Mouse (Mus musculus) hindbrain, embryonic 14.5 days (tissue): ENCODE data around the gene Adap1. TPM values are rescaled to one million over a fixed set of nuclear protein-coding genes. Genes with fewer than 3 reads are reported as not detected.

Experiments used
- ATAC-seq: fragments of 200-750 bp; cut with Nextera tagmentation; 2 replicates; pipeline ENCODE4 v1.8.0; 2017; ENCODE audit warnings: moderate number of reproducible peaks, mild to moderate bottlenecking, moderate TSS enrichment, moderate library complexity; ENCODE audit not compliant: low FRiP score
- DNase-seq: peaks from one replicate; pipeline ENCODE4 v3.0.0-alpha.2; 2015; ENCODE audit warnings: low spot score
- H3K27ac ChIP-seq: fragments of 300-500 bp; sonication (generic); 2 replicates; pipeline ENCODE4 v1.5.1; 2014; ENCODE audit warnings: mild to moderate bottlenecking, moderate library complexity
- H3K27me3 ChIP-seq: fragments of 300-500 bp; sonication (generic); 2 replicates; pipeline ENCODE4 v1.6.1; 2014; ENCODE audit warnings: mild to moderate bottlenecking, low read length, mixed read lengths; ENCODE audit not compliant: control insufficient read depth, insufficient read depth
- H3K36me3 ChIP-seq: fragments of 300-500 bp; sonication (generic); replicated peaks from 2 replicates; pipeline ENCODE4 v1.6.1; 2014; ENCODE audit not compliant: control insufficient read depth, insufficient read depth
- H3K4me1 ChIP-seq: fragments of 300-500 bp; sonication (generic); replicated peaks from 2 replicates; pipeline ENCODE4 v1.6.1; 2014; ENCODE audit warnings: antibody characterized with exemption, low read length, mixed read lengths; ENCODE audit not compliant: control insufficient read depth, insufficient read depth
- H3K4me2 ChIP-seq: fragments of 300-500 bp; sonication (generic); replicated peaks from 2 replicates; pipeline ENCODE4 v1.6.1; 2014; ENCODE audit warnings: mild to moderate bottlenecking, moderate library complexity
- H3K4me3 ChIP-seq: fragments of 300-500 bp; sonication (generic); replicated peaks from 2 replicates; pipeline ENCODE4 v1.5.1; 2014; ENCODE audit warnings: mild to moderate bottlenecking, low read length
- H3K9ac ChIP-seq: fragments of 300-500 bp; sonication (generic); 2 replicates; pipeline ENCODE4 v1.6.1; 2014
- H3K9me3 ChIP-seq: fragments of 300-500 bp; sonication (generic); 2 replicates; pipeline ENCODE4 v1.6.1; 2016; ENCODE audit warnings: low read length; ENCODE audit not compliant: control insufficient read depth
- WGBS: fragments of 180-500 bp; shearing (Covaris S2); extraction: QIAGEN DNeasy Blood & Tissue Kit; methylation state at CpG from one replicate; pipeline ENCODE4 v1.1.7; 2014; 5-methylcytosine and 5-hydroxymethylcytosine counted together
- polyA plus RNA-seq: library from polyadenylated mRNA; unstranded; fragments of >200 nt; fragmentation: Nextera tagmentation; extraction: Ambion mirVana; gene quantifications from 2 replicates; pipeline ENCODE4 v1.2.1, GENCODE M21; 2014

Gene Adap1
- polyA plus RNA-seq, 1 experiment from 2014 or later: 78.6 TPM

DNA sequence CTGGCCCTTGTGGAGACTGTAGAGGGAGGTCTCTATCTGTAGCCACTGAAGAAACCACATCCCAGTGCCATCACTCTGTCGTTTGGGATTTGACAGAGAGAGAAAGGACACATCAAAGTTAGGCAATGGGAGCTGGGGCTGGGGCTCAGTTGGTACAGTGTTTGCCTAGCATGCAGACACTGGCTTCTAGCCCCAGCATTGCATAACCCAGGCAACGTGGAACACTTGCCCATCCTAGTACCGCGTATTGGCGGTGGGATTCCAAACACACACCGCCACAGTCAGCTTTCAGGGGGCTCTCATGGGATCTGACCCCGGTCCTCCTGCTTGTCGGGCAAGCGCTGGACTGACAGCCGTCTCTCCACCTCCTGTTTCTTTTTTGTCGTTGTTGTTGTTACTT, 41.1 kb upstream of the Adap1 start:
- no peak overlapping the region for H3K27ac ChIP-seq
- no peak for ATAC-seq
- H3K27me3 ChIP-seq: no peaks in the 10 kb centered on the region
- H3K4me1 ChIP-seq: peaks cover 11% of the 10 kb centered on the region
- no peaks in the 10 kb centered on the region for H3K36me3 ChIP-seq
- no peak for DNase-seq
- H3K9me3 ChIP-seq: no peaks in the 10 kb centered on the region
- H3K4me3 ChIP-seq: no peak overlapping the region
- 72% methylated on average over 11 of the region's 11 CpGs for WGBS
- H3K9ac ChIP-seq: no peak overlapping the region
- H3K4me2 ChIP-seq: no peak overlapping the region

DNA sequence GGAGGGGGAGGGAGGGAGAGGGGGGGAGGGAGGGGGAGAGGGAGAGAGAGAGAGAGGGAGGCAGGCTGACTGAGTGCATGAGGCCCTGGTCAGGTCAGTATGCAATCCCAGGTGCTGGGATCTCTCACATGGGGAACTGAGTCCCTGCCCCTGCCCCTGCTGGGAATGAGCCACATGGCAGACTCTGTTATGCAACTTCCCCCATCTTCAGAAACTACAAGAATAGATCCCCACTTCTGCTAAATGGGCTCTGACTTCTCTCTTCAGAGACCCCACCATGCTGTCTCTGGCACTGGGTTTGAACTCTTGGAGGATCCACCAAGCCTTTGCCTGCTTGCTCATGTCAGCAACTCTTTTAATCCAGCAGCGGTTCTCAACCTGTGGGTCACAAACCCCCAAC, 40.4 kb upstream of the Adap1 start:
- Histone ChIP-seq H3K27me3 (no peaks in the 10 kb centered on the region), H3K4me2 (no peak overlapping the region), H3K27ac (no peak overlapping the region), H3K4me3 (no peak overlapping the region), H3K9ac (no peak overlapping the region), H3K4me1 (0 out of 2 replicates have a peak, but pooled peaks cover 7% of the 10 kb centered on the region), H3K9me3 (no peaks in the 10 kb centered on the region), H3K36me3 (no peaks in the 10 kb centered on the region)
- ATAC-seq (no peak), DNase-seq (no peak)
- 71% methylated on average over 1 of the region's 1 CpGs for WGBS

DNA sequence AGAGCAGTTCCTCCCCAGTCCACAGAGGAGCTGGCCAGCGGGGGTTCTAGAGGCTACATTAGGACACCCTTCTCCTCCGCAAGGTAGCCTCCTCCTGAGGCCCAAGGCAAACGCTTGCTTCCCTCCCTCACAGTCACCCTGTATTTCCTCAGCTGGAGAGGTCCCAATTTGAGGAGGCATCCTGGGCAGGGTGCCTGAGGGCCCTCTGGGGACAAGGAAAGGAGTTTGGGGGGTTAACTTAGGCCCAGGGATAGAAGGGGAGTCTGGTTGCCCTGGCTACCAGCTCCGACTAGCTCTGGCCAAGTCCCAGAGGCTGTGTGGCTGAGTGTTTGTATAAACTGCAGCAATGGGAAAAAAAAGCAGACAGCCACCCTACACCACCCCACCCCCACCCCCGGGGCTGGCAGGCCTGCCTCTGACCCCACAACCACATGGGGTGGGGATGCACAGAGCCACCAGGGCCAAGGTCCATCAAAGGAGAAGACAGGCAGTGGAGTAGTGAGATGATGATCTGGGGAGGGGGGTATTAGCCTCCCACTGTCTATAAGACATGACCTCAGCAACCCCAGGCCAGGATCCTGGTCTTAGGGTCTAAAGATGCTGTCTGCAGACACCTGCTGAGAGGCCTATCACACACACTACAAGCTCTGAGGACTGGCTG, 39.6 kb upstream of the Adap1 start:
- Histone ChIP-seq H3K9ac (peak overlapping the region; percentile 2; the same call in 1 of the 2 replicates), H3K4me2 (no peak overlapping the region), H3K27ac (no peak overlapping the region), H3K27me3 (no peaks in the 10 kb centered on the region), H3K4me1 (0 out of 2 replicates have a peak, but pooled peaks cover 7% of the 10 kb centered on the region), H3K36me3 (no peaks in the 10 kb centered on the region), H3K4me3 (no peak overlapping the region), H3K9me3 (no peaks in the 10 kb centered on the region)
- ATAC-seq (peak; percentile 19; the same call in 1 of the 2 replicates), DNase-seq (no peak)
- WGBS: 42% methylated on average over 5 of the region's 5 CpGs

GRCm38 (mm10) chr5:139364260-139364910, 39.0 kb upstream of the Adap1 start:
- ATAC-seq (peak; percentile 71), DNase-seq (peak; percentile 96)
- 0 out of 2 replicates have a peak, but pooled peaks cover 7% of the 10 kb centered on the region for H3K4me1 ChIP-seq
- H3K27me3 ChIP-seq: no peaks in the 10 kb centered on the region
- H3K9ac ChIP-seq: no peak overlapping the region
- H3K4me3 ChIP-seq: no peak overlapping the region
- H3K9me3 ChIP-seq: no peaks in the 10 kb centered on the region
- 37% methylated on average over 12 of the region's 12 CpGs for WGBS
- H3K4me2 ChIP-seq: no peak overlapping the region
- no peak overlapping the region for H3K27ac ChIP-seq
- H3K36me3 ChIP-seq: no peaks in the 10 kb centered on the region

GRCm38 (mm10) chr5:139363858-139364257, 38.4 kb upstream of the Adap1 start:
- WGBS: 74% methylated on average over 7 of the region's 7 CpGs
- no peak for DNase-seq
- no peak overlapping the region for H3K4me2 ChIP-seq
- no peak overlapping the region for H3K4me3 ChIP-seq
- no peak for ATAC-seq
- no peaks in the 10 kb centered on the region for H3K27me3 ChIP-seq
- no peak overlapping the region for H3K27ac ChIP-seq
- 0 out of 2 replicates have a peak, but pooled peaks cover 7% of the 10 kb centered on the region for H3K4me1 ChIP-seq
- no peaks in the 10 kb centered on the region for H3K9me3 ChIP-seq
- H3K9ac ChIP-seq: no peak overlapping the region
- no peaks in the 10 kb centered on the region for H3K36me3 ChIP-seq

DNA sequence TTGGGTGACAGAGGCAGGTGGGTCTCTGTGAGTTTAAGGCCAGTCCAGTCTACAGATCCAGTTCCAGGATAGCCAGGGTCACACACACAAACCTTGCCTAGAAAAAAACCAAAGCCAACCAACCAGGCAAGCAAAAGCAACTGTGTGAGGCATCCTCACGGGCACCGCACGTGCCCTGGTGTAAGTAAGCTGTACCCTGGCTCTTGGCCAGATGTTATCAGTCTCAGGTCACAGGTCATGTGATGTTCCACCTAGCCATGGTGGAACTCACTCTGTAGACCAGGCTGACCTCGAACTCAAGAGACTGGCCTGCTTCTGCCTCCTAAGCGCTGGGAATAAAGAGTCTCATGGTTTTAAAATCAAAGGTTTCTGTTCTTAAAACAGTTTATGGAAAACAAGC, 33.8 kb upstream of the Adap1 start:
- DNase-seq (no peak), ATAC-seq (no peak)
- Histone ChIP-seq H3K9ac (no peak overlapping the region), H3K4me1 (0 out of 2 replicates have a peak, but pooled peaks cover under 1% of the 10 kb centered on the region), H3K36me3 (no peaks in the 10 kb centered on the region), H3K4me2 (no peak overlapping the region), H3K27ac (no peak overlapping the region), H3K9me3 (no peaks in the 10 kb centered on the region), H3K4me3 (no peak overlapping the region), H3K27me3 (no peaks in the 10 kb centered on the region)
- WGBS: 95% methylated on average over 5 of the region's 5 CpGs

DNA sequence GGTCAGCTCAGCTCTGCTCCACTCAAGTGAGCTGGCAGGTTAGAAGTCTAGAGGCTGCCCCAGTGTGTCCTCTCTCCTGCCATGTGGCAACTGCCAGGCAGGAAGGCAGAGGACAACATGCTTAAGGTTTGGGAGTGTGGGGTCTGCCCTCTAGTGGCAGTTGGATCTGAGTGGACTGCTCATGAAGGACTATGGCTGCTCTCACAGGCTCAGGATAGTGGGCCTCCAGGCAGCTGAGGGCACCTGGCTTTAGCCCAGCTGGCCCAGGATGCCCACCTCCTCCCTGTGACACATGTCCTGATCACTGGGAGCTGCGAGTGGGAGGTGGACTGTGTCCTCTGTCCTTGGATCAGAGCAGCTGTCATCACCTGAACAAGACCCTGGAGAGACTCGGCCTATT, 33.2 kb upstream of the Adap1 start:
- Histone ChIP-seq H3K4me1 (no peaks in the 10 kb centered on the region), H3K36me3 (no peaks in the 10 kb centered on the region), H3K27me3 (no peaks in the 10 kb centered on the region), H3K4me3 (no peak overlapping the region), H3K9me3 (no peaks in the 10 kb centered on the region), H3K4me2 (no peak overlapping the region), H3K9ac (no peak overlapping the region), H3K27ac (no peak overlapping the region)
- no peak for DNase-seq
- 86% methylated on average over 2 of the region's 2 CpGs for WGBS
- ATAC-seq: no peak

DNA sequence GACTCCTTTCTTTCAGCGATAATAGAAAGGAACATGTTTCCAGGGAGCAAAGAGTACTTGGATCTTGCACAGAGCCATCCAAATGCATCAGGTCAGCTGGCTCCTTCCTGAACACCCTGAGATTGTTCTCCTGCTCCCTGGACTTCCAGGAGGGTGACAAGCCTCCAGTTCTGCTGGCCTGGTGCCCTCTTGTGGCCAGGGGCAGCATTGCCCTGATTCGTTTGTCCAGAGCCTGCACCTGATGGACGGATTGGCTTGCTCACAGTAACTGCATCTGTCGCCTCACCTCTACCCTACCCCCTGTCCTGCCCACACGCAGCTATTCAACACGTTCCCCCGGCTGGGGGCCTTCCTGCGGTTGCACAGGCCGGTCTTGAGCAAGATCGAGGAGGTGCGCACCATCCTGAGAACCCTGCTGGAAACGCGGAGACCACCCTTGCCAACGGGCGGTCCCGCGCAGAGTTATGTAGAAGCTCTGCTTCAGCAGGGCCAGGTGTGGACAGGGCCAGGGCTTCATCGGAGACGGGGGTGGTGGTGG, 29.9 kb upstream of the Adap1 start:
- Histone ChIP-seq H3K4me3 (no peak overlapping the region), H3K4me1 (no peaks in the 10 kb centered on the region), H3K36me3 (no peaks in the 10 kb centered on the region), H3K9ac (no peak overlapping the region), H3K27me3 (no peaks in the 10 kb centered on the region), H3K4me2 (no peak overlapping the region), H3K9me3 (no peaks in the 10 kb centered on the region), H3K27ac (no peak overlapping the region)
- 36% methylated on average over 19 of the region's 19 CpGs for WGBS
- peak; percentile 70 for DNase-seq
- no peak for ATAC-seq

DNA sequence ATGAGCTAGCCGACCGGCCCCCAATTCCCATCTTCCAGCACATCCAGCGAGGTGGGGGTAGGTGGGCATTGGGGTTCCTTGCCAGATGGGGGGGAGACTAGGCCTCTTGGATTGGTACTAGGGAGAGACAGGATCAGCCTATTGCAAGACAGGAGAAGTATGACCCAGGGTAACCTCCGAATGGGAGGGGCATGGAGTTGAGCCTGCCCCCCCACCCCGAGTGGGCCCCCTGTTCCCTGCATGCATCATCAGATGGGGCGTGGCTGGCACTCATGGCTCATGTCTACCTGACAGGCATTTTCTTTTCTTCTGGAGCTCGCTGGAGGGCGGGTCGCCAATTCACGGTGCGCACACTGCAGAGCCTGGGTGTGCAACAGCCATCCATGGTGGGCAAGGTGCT, 28.5 kb upstream of the Adap1 start:
- Histone ChIP-seq H3K36me3 (no peaks in the 10 kb centered on the region), H3K4me1 (no peaks in the 10 kb centered on the region), H3K4me3 (no peak overlapping the region), H3K27ac (no peak overlapping the region), H3K27me3 (no peaks in the 10 kb centered on the region), H3K9me3 (no peaks in the 10 kb centered on the region), H3K4me2 (no peak overlapping the region), H3K9ac (no peak overlapping the region)
- ATAC-seq: 0 out of 2 replicates have a peak, but pooled peaks have one; percentile 5
- WGBS: 86% methylated on average over 11 of the region's 11 CpGs
- DNase-seq: no peak
